In the genomic region with DNA sequence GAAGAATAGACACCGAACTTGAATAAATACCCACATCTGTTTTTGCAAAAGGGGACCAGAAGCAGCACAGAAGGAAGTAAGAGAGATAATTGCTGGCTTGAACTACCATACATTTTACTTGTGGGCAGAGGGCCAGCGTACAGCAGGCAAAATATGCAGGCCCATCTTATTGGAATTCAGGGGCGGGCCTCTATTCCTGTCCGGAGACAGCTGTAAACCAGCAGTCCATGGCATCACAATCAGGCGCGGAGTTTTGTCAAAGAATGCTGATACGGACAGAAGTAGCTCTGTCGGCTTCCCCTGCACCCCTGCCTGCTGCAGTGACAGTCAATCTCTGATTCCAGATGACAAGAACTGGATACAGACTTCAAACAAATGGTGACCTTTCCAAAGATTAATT, we compare ENCODE assay signal across 11 mouse cellular contexts. TPM values are rescaled to one million over a fixed set of nuclear protein-coding genes. Genes with fewer than 3 reads are reported as not detected.
DNase-seq lines count a peak whose midpoint lies in the region; ATAC-seq and TF ChIP-seq lines count a peak whose summit lies in the region.
"Had no signal": no experiment of that assay in that cellular context is flagged by ENCODE, and none has a peak within 500 bp of the region (broad histone marks: within the 10 kb centered on the region; RNA-seq: fewer than 3 reads in every experiment).

No protein-coding gene starts in this region.

- peak overlapping the region; percentile 29; the same call in 1 of the 2 replicates for H3K9ac ChIP-seq in hindbrain, embryonic 13.5 days

- WGBS in hindbrain, embryonic 13.5 days = 14% methylated on average over 8 of the region's 8 CpGs

- H3K27ac ChIP-seq in layer of hippocampus, adult 2 months = peak overlapping the region; percentile 65
- H3K27ac ChIP-seq in hindbrain, embryonic 13.5 days = peak overlapping the region; percentile 62; the same call in 1 of the 2 replicates

- peaks cover 22% of the 10 kb centered on the region for H3K4me1 ChIP-seq in hindbrain, embryonic 13.5 days (replicated peaks)

- H3K4me3 ChIP-seq in layer of hippocampus, adult 2 months = no peak overlapping the region
- no peak overlapping the region for H3K4me3 ChIP-seq in hindbrain, embryonic 13.5 days

- ATAC-seq in hindbrain, embryonic 13.5 days (ENCODE audit: low FRiP score) = no peak
- ATAC-seq in activated CD4-positive, CD25-positive, alpha-beta regulatory T cell, adult 4 months = no peak
- ATAC-seq: Patski had no signal

- peak in 1 of 2 experiments; percentile 19 for DNase-seq in layer of hippocampus, adult 2 months (ENCODE audit: low spot score in 2 of 2)
- no peak for DNase-seq in layer of hippocampus, postnatal 25 days (ENCODE audit: extremely low spot score in 1 of 2, low spot score in 1 of 2)
- peak; percentile 57 for DNase-seq in NIH3T3 (ENCODE audit: low read depth)
- peak; percentile 59 for DNase-seq in embryo, embryonic 11 days
- DNase-seq in cerebellum, adult 9-10 months = no peak
- no peak for DNase-seq in yolk sac, embryonic 10.5 days (ENCODE audit: low spot score)
- DNase-seq: thymus, adult 18-20 months had no signal

- peak overlapping the region; percentile 32; the same call in 1 of the 2 replicates for H3K4me2 ChIP-seq in hindbrain, embryonic 13.5 days

- no peaks in the 10 kb centered on the region for H3K9me3 ChIP-seq in hindbrain, embryonic 13.5 days

- no peak for TF ChIP-seq CTCF in layer of hippocampus, adult 2 months (conservative IDR thresholded peaks at IDR 0.05)

- no peaks in the 10 kb centered on the region for H3K36me3 ChIP-seq in hindbrain, embryonic 13.5 days

- no peaks in the 10 kb centered on the region for H3K27me3 ChIP-seq in hindbrain, embryonic 13.5 days
- H3K27me3 ChIP-seq: Patski had no signal

RNA-seq across cellular contexts. Expression of gene Iqch, which starts 33.5 kb away (rescaled TPM):
- under 1 TPM in 1 of 2 experiments, not detected in 1; 0.10 TPM for total RNA-seq in layer of hippocampus, adult 2 months (2021)
- total RNA-seq in layer of hippocampus, postnatal 25 days (2021) = under 1 TPM; 0.12 to 0.25 TPM
- 0.21 and 0.34 TPM in 2 replicates for polyA plus RNA-seq in hindbrain, embryonic 13.5 days (2015; fragmentation: Nextera tagmentation; extraction: Ambion mirVana)
- not detected for polyA plus RNA-seq in activated CD4-positive, CD25-positive, alpha-beta regulatory T cell, adult 4 months (2017; shearing (Covaris generic))
- total RNA-seq: neutrophil, adult 5-6 weeks had no signal

RNA-seq across cellular contexts. Expression of gene Aagab, which starts 33.7 kb away (rescaled TPM):
- 10 to 100 TPM; 60.3 to 61.0 TPM for total RNA-seq in layer of hippocampus, adult 2 months (2021)
- 10 to 100 TPM; 55.6 to 60.3 TPM for total RNA-seq in layer of hippocampus, postnatal 25 days (2021)
- polyA plus RNA-seq in hindbrain, embryonic 13.5 days (2015; fragmentation: Nextera tagmentation; extraction: Ambion mirVana) = 59.1 and 61.0 TPM in 2 replicates
- 10 to 100 TPM; 37.0 to 38.5 TPM for polyA plus RNA-seq in activated CD4-positive, CD25-positive, alpha-beta regulatory T cell, adult 4 months (2017; shearing (Covaris generic))

Comparison
In these comparisons a context has a peak if more than half of its experiments do, and no peak if none do; other contexts are left out.
1. DNase-seq: peak in NIH3T3 (single experiment) and embryo, embryonic 11 days (single experiment); none in layer of hippocampus, postnatal 25 days (0 of 2), cerebellum, adult 9-10 months (single experiment) and yolk sac, embryonic 10.5 days (single experiment).